Mouse (Mus musculus): ENCODE results near the gene Hdac4. TPM values are rescaled to one million over a fixed set of nuclear protein-coding genes. Genes with fewer than 3 reads are reported as not detected.

Gene Hdac4
- polyA plus RNA-seq, 1 experiment from 2014 or later, result 24.1 TPM

GRCm38 (mm10) chr1:91935171-91935570 lies 260.3 kb downstream of the Hdac4 start:
- Histone ChIP-seq H3K4me2 (ENCODE audit: low read depth, low read length) (no peak overlapping the region), H3K36me3 (ENCODE audit: control insufficient read depth, insufficient read depth, low read length) (peaks cover 47% of the 10 kb centered on the region), H3K9ac (ENCODE audit: low read depth, low read length) (no peak overlapping the region), H3K4me3 (ENCODE audit: low read depth, low read length) (no peak overlapping the region), H3K27me3 (replicated peaks; ENCODE audit: control insufficient read depth, insufficient read depth, low read length) (no peaks in the 10 kb centered on the region), H3K4me1 (ENCODE audit: control insufficient read depth, insufficient read depth, low read length) (no peaks in the 10 kb centered on the region), H3K9me3 (ENCODE audit: control insufficient read depth, low read length) (no peaks in the 10 kb centered on the region), H3K27ac (replicated peaks; ENCODE audit: low read depth, low read length) (no peak overlapping the region)
- no peak for ATAC-seq (ENCODE audit: low read depth)
- no peak for DNase-seq (ENCODE audit: low spot score)
- 79% methylated on average over 3 of the region's 3 CpGs for WGBS

- Histone ChIP-seq H3K27me3 (replicated peaks; ENCODE audit: control insufficient read depth, insufficient read depth, low read length) (no peaks in the 10 kb centered on the region), H3K4me1 (ENCODE audit: control insufficient read depth, insufficient read depth, low read length) (no peaks in the 10 kb centered on the region), H3K4me2 (ENCODE audit: low read depth, low read length) (no peak overlapping the region), H3K4me3 (ENCODE audit: low read depth, low read length) (no peak overlapping the region), H3K27ac (replicated peaks; ENCODE audit: low read depth, low read length) (no peak overlapping the region), H3K36me3 (ENCODE audit: control insufficient read depth, insufficient read depth, low read length) (peaks cover 60% of the 10 kb centered on the region), H3K9me3 (ENCODE audit: control insufficient read depth, low read length) (no peaks in the 10 kb centered on the region), H3K9ac (ENCODE audit: low read depth, low read length) (no peak overlapping the region)
- ATAC-seq (ENCODE audit: low read depth) (no peak), DNase-seq (ENCODE audit: low spot score) (no peak)
- WGBS, result 90% methylated on average over 8 of the region's 8 CpGs
Observed at GRCm38 (mm10) chr1:91933681-91934080, 261.8 kb downstream of the Hdac4 start.

- ATAC-seq (ENCODE audit: low read depth), result no peak
- H3K36me3 ChIP-seq (ENCODE audit: control insufficient read depth, insufficient read depth, low read length), result peaks cover 58% of the 10 kb centered on the region
Observed at GRCm38 (mm10) chr1:91932221-91932620, 263.3 kb downstream of the Hdac4 start.

GRCm38 (mm10) chr1:91931786-91932185 lies 263.7 kb downstream of the Hdac4 start:
- Histone ChIP-seq H3K4me2 (ENCODE audit: low read depth, low read length) (no peak overlapping the region), H3K4me1 (ENCODE audit: control insufficient read depth, insufficient read depth, low read length) (no peaks in the 10 kb centered on the region), H3K27ac (replicated peaks; ENCODE audit: low read depth, low read length) (no peak overlapping the region), H3K9ac (ENCODE audit: low read depth, low read length) (no peak overlapping the region), H3K27me3 (replicated peaks; ENCODE audit: control insufficient read depth, insufficient read depth, low read length) (no peaks in the 10 kb centered on the region), H3K9me3 (ENCODE audit: control insufficient read depth, low read length) (no peaks in the 10 kb centered on the region), H3K4me3 (ENCODE audit: low read depth, low read length) (no peak overlapping the region), H3K36me3 (ENCODE audit: control insufficient read depth, insufficient read depth, low read length) (peaks cover 56% of the 10 kb centered on the region)
- no peak for ATAC-seq (ENCODE audit: low read depth)
- DNase-seq (ENCODE audit: low spot score), result no peak
- 74% methylated on average over 3 of the region's 3 CpGs for WGBS

More at GRCm38 (mm10) chr1:91932221-91932620, 263.3 kb downstream of the Hdac4 start:
- Histone ChIP-seq H3K4me3 (ENCODE audit: low read depth, low read length) (no peak overlapping the region), H3K4me1 (ENCODE audit: control insufficient read depth, insufficient read depth, low read length) (no peaks in the 10 kb centered on the region), H3K27me3 (replicated peaks; ENCODE audit: control insufficient read depth, insufficient read depth, low read length) (no peaks in the 10 kb centered on the region), H3K4me2 (ENCODE audit: low read depth, low read length) (no peak overlapping the region), H3K9me3 (ENCODE audit: control insufficient read depth, low read length) (no peaks in the 10 kb centered on the region), H3K27ac (replicated peaks; ENCODE audit: low read depth, low read length) (no peak overlapping the region), H3K9ac (ENCODE audit: low read depth, low read length) (no peak overlapping the region)
- DNase-seq (ENCODE audit: low spot score), result no peak
- 90% methylated on average over 12 of the region's 12 CpGs for WGBS

GRCm38 (mm10) chr1:91931196-91931595 lies 264.3 kb downstream of the Hdac4 start:
- H3K27ac ChIP-seq (replicated peaks; ENCODE audit: low read depth, low read length), result no peak overlapping the region
- peaks cover 52% of the 10 kb centered on the region for H3K36me3 ChIP-seq (ENCODE audit: control insufficient read depth, insufficient read depth, low read length)
- no peaks in the 10 kb centered on the region for H3K4me1 ChIP-seq (ENCODE audit: control insufficient read depth, insufficient read depth, low read length)
- no peak overlapping the region for H3K9ac ChIP-seq (ENCODE audit: low read depth, low read length)
- DNase-seq (ENCODE audit: low spot score) (no peak), ATAC-seq (ENCODE audit: low read depth) (no peak)
- H3K27me3 ChIP-seq (replicated peaks; ENCODE audit: control insufficient read depth, insufficient read depth, low read length), result no peaks in the 10 kb centered on the region
- 86% methylated on average over 10 of the region's 10 CpGs for WGBS
- H3K4me2 ChIP-seq (ENCODE audit: low read depth, low read length), result no peak overlapping the region
- no peak overlapping the region for H3K4me3 ChIP-seq (ENCODE audit: low read depth, low read length)
- no peaks in the 10 kb centered on the region for H3K9me3 ChIP-seq (ENCODE audit: control insufficient read depth, low read length)

GRCm38 (mm10) chr1:91929051-91929450 lies 266.4 kb downstream of the Hdac4 start:
- 88% methylated on average over 13 of the region's 13 CpGs for WGBS
- Histone ChIP-seq H3K27ac (replicated peaks; ENCODE audit: low read depth, low read length) (no peak overlapping the region), H3K4me2 (ENCODE audit: low read depth, low read length) (no peak overlapping the region), H3K9ac (ENCODE audit: low read depth, low read length) (no peak overlapping the region), H3K9me3 (ENCODE audit: control insufficient read depth, low read length) (0 out of 2 replicates have a peak, but pooled peaks cover 3% of the 10 kb centered on the region), H3K4me1 (ENCODE audit: control insufficient read depth, insufficient read depth, low read length) (no peaks in the 10 kb centered on the region), H3K27me3 (replicated peaks; ENCODE audit: control insufficient read depth, insufficient read depth, low read length) (no peaks in the 10 kb centered on the region), H3K36me3 (ENCODE audit: control insufficient read depth, insufficient read depth, low read length) (peaks cover 36% of the 10 kb centered on the region), H3K4me3 (ENCODE audit: low read depth, low read length) (no peak overlapping the region)
- DNase-seq (ENCODE audit: low spot score) (no peak), ATAC-seq (ENCODE audit: low read depth) (no peak)

- WGBS, result 74% methylated on average over 10 of the region's 10 CpGs
- Histone ChIP-seq H3K27me3 (replicated peaks; ENCODE audit: control insufficient read depth, insufficient read depth, low read length) (no peaks in the 10 kb centered on the region), H3K4me2 (ENCODE audit: low read depth, low read length) (no peak overlapping the region), H3K4me3 (ENCODE audit: low read depth, low read length) (no peak overlapping the region), H3K4me1 (ENCODE audit: control insufficient read depth, insufficient read depth, low read length) (no peaks in the 10 kb centered on the region), H3K9me3 (ENCODE audit: control insufficient read depth, low read length) (0 out of 2 replicates have a peak, but pooled peaks cover 3% of the 10 kb centered on the region), H3K27ac (replicated peaks; ENCODE audit: low read depth, low read length) (no peak overlapping the region), H3K36me3 (ENCODE audit: control insufficient read depth, insufficient read depth, low read length) (peaks cover 27% of the 10 kb centered on the region), H3K9ac (ENCODE audit: low read depth, low read length) (no peak overlapping the region)
- ATAC-seq (ENCODE audit: low read depth) (no peak), DNase-seq (ENCODE audit: low spot score) (no peak)
Observed at GRCm38 (mm10) chr1:91927536-91928315, 267.8 kb downstream of the Hdac4 start.

GRCm38 (mm10) chr1:91923567-91923966 lies 271.9 kb downstream of the Hdac4 start:
- 0 out of 2 replicates have a peak, but pooled peaks cover 3% of the 10 kb centered on the region for H3K9me3 ChIP-seq (ENCODE audit: control insufficient read depth, low read length)
- H3K27me3 ChIP-seq (replicated peaks; ENCODE audit: control insufficient read depth, insufficient read depth, low read length), result no peaks in the 10 kb centered on the region
- peaks cover 12% of the 10 kb centered on the region; the same call in 1 of the 2 replicates for H3K4me1 ChIP-seq (ENCODE audit: control insufficient read depth, insufficient read depth, low read length)
- WGBS, result 97% methylated on average over 9 of the region's 9 CpGs
- no peak for DNase-seq (ENCODE audit: low spot score)
- no peak for ATAC-seq (ENCODE audit: low read depth)
- no peak overlapping the region for H3K4me3 ChIP-seq (ENCODE audit: low read depth, low read length)
- H3K36me3 ChIP-seq (ENCODE audit: control insufficient read depth, insufficient read depth, low read length), result 0 out of 2 replicates have a peak, but pooled peaks cover under 1% of the 10 kb centered on the region
- H3K9ac ChIP-seq (ENCODE audit: low read depth, low read length), result no peak overlapping the region
- H3K4me2 ChIP-seq (ENCODE audit: low read depth, low read length), result no peak overlapping the region
- no peak overlapping the region for H3K27ac ChIP-seq (replicated peaks; ENCODE audit: low read depth, low read length)
